Mouse (Mus musculus) megakaryocyte progenitor cell, adult 5-6 weeks (primary cell): ENCODE results near the gene Rsf1. TPM values are rescaled to one million over a fixed set of nuclear protein-coding genes. Genes with fewer than 3 reads are reported as not detected.

Source experiments
- ATAC-seq: replicated peaks from 2 replicates; pipeline ENCODE4 v1.8.0; 2016; ENCODE audit warnings: mild to moderate bottlenecking, moderate TSS enrichment, inconsistent platforms; ENCODE audit not compliant: poor library complexity
- total RNA-seq, 2 experiments: library from RNA; stranded (forward) in 1 of 2; stranded (reverse) in 1 of 2; fragments of 157-497, 149-512 nt in 1 of 2; fragments of 200-1000 nt in 1 of 2; gene quantifications; 2 replicates each; pipeline versions ENCODE4 v1.2.3 to v1.2.4; 2015 to 2017

Gene Rsf1
- total RNA-seq, 2 experiments from 2014 or later = 24.4 to 25.5 TPM

DNA sequence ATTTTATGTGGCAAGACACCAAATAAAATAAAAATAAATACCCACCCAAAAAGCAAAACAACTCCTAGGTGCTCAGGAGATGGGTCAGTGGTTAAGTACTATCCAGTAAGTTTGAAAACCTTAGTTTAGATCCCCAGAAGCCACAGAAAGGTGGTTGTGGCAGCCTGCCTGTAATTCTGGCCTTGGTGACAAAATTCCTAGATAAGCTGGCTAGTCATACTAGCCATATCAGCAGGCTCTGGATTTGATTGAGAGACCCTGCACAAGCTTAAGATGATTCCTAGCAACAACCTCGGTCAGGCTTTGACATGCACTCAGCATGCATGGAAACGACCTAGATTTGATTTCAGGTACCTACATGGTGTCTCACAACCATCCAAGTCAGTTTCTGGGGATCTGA, 49.7 kb downstream of the Rsf1 start:
- ATAC-seq = no peak

DNA sequence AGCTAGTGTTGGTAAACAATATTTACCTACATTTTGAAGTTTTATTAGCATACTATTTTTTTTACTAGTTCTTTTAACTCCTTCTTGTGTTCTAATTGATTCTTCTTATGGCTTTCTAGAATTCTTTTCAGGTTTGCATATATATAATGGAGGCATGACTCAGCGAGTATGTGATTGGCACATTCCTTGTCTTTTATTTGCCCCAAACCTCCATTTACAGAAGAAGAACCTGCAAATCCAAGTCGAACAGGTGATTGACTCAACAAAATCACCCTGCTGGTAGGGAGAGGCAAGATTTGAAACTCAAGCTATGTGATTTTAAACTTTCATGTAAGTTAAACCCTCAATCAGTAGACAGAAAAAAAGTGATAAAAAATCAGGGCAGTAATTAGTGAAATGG, 51.6 kb downstream of the Rsf1 start:
- ATAC-seq = no peak

DNA sequence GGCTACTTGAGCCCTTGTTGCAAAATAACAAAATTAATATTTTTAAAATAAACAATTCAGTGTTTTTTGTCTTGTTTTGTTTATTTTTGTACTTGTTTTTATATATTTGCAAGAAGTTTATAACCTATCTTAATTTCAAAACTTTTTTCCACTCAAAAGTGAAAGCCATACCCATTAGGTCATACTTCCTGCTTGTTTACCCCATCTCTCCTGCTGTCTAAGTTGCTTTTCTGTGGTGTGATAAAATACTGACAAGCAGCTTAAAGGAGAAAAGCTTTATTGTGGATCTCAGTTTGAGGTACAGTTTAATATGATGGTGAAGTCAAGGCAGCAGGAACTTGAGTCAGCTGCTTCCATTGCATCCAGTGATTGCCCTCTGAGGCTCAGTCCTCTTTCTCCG, 53.2 kb downstream of the Rsf1 start:
- ATAC-seq = no peak

DNA sequence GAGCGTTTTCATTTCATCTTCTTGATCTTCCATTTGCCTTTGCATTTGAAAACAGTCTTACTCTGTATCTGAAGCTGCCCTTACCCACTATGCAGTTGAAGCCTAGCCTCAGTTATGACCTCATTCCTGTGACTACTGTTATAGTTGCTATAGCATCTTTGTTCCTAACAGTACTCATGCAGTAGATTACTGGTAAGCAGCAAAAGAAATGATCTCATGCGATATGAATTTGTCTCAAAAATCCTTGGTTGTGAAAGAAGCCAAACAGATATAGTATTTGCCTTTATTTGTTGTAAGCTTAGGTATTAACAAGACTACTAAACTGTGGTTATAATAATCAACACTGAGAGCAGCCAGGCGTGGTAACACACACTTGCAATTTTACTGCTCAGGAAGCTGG, 65.4 kb downstream of the Rsf1 start:
- ATAC-seq = no peak

DNA sequence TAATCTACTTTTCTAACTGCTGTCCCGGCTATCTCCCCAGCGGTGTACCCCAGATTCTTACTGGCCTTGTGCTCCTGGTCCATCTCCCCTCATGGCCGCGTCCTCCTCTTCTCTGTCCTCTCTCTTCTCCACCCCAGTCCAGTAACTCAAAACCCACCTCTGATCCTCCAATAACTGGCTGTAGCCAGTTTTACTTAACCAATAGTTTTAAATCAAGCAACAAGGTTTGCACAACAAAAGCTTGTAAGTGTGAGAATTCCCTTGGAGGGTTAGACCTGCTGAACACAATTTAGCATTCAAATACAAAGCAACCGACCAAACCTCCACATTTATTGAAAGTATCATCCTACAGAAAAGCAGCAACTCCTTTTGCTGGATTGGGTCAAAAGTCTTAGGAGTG, 68.0 kb downstream of the Rsf1 start:
- ATAC-seq = no peak

DNA sequence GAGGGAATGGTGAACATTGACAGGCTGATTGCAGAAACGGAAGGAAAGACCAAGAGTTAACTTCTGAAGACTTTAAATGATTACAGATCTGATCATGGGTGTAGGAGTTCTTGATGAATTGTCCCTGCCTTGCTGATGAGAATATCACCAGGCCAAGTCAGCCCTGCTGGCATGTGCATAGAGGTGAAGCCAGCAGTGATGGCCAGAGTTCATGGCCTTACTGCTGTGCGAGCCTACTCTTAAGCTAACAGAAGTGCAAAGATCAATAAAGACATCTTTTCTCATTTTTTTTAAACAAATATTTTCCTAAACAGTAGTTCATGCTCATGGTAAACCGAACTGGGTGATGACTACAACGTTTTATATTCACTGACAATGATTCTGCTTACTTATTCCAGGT, 71.0 kb downstream of the Rsf1 start:
- ATAC-seq = no peak

DNA sequence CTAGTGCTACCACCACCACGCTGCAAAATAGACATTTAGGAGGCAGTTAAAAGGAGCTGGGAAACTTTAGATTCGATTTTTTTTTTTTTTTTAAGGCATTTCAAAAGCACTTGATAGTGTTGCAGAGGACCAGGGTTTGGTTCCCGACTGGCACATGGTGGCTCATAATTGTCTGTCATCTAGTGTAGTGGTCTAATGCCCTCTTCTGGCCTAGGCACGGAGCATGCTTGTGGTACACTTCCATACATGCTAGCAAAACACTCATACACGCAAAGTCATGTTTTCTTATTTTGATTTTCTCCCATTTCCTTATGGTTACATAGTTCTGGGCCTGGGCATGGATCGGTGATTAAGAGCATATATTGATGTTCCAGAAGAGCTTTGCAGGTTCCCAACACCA, 76.5 kb downstream of the Rsf1 start:
- ATAC-seq = no peak

DNA sequence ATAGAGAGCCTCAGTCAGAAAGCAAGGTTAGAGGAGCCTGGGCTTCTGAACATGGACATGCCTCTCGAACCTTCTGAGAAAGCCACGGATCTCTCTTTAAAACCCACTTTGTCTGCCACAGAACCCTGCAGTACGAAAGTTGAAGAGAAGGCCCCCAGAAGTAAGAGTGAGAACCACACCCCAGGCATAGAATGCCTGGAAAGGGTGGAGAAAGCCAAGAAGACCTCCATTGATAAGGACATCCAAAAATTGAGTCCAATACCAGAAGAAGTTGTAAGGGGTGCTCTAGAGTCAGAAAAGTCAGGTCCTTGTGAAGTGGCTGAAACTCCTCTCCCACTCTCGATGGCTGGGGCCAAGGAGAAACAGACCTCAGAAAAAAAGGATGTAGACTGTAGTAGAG, 81.9 kb downstream of the Rsf1 start:
- no peak for ATAC-seq

DNA sequence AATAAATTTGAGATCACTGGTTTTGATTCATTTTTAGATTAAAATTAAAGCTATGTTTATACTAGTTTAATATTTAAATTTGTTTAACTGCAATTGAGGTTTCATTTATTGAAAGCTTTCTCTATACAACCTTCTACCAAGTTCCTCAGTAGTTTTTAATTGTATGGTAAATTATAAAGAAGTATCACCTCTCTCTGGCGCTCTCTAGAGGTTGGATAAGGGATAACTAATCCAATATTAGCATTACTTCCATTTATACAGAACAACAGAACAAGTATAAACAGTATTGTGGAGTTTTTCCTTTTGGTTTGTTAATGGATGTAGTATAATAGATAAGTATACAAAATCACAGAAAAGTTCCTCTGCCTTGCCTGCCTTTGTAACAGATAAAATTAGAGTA, 99.5 kb downstream of the Rsf1 start:
- ATAC-seq = peak; percentile 76

DNA sequence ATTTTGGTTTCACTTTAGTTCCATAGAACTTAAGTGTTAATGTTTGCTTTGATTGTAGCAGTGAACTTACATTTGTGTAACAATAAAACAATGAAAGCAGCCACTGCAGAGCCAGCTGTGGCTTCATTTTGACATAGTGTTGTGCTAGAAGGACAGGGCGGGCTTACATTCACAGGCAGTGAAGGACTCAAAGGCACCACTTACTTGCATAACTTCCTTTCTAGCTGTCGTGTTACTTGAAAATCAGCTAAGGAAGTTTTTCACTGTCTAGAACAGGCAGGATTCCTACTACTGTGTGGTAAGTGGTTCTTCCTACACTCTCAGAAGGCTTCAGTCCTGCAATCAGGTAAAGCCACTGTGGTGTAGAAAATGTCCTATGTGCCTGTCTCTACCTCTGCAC, 108.1 kb downstream of the Rsf1 start:
- ATAC-seq = peak; percentile 69

DNA sequence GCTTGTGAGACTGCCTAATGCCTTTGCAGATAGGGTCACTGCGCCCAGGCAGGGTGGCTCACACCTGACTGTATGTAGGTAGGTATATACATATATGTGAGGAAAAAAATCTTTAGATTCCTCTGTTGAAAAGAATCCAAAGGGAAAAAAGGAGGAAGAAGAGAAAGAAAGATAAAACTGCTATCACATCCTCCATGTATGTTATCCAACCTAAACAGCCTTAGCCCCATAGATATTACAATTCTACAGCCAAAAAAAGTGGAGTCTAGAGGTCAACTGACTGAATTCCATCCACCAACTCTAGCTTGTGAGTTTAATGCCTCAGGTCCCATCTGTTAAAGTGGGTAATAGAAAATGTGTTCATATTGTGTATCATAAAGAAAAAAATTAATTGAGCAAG, 115.8 kb downstream of the Rsf1 start:
- no peak for ATAC-seq

DNA sequence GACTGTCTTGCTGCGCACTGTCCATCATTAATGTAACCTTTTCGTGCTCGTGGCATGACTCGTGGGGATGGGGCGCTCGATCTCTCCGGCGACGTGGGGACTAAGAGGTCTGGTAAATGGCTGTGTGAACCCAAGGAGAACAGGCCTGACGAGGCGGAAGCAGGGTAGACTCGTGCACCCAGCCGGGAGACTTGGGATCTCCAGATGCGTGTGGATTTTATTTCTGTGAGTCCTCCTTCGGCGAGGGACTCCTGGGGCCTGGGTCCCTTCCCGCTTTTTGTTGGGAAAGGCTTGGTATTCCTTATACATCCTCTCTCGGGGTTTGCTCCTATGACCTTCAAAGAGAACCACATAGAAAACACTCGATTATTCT, 116.4 kb downstream of the Rsf1 start:
- ATAC-seq = peak; percentile 37

DNA sequence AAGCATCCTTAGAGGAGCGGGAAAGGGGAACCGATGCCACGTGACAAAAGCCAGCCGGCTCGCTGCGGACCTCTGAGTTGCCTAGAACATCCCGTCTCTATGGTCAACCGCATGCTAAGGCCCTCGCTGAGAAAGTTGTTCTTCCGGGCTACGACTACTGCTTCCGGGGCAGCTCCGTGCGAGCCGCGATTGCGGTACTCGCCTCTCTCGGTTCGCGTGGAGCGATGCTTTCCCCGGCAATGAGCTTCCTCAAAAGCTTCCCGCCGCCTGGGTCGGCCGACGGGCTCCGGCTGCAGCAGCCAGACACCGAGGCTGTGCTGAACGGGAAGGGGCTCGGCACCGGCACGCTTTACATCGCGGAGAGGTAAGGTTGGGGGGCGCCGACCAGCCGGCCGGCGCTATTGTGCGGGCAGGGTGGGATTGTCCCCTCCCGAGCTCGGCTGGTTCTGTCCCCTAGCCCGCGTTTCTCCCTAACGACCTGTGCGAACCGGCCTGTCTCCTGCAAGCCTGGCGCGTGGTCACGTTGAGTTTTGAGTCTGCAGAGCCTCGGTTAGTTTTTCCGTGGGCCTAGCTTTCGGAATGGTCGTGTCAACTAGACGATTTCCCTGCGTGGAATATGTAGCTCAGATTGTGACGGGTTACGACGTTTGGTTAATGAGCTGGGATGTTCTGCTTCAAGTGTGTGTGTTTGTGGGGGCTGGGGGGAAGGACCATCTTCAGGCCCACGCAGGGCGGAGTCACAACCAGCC, 117.0 kb downstream of the Rsf1 start, which contains the start of gene Clns1a:
Gene Clns1a, plus strand, starts transcription at position 129 of the 749 bp plus-strand sequence.
- ATAC-seq = peak; percentile 98

DNA sequence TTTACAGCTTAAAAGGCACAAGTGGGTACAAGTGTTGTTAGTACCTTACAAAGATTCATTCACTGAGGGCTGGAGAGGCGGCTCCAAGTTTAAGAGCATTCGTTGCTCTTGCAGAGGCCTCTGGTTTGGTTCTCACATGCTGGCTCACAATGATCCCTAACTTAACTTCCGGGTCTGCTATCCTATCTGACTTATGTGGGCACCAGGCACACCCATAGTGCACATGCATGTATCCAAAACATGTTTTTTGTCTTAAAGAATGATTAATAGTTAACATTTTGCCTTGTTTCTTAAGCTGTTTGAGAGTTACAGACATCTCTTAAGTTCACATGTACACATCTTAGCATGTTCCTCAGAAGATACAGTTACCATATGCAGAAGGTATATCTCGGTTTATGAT, 120.5 kb downstream of the Rsf1 start:
- no peak for ATAC-seq

DNA sequence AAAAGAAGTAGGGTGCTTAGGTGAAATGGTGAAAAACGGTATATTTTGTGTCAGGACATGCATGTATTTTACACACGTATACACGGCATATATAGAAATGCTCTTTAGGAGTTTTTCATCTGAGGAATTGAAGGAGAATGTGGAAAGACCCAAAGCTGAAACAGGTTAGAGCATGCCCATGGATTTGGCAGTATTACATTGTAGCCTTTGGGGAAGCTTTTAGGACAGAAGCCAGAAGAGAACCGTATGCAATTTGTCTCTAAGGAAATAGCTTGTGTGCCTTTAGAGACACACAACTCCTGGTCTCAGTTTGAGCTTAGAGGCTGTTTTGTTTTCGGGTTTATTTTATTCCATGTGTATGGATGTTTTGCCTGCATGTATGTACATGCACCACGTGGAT, 121.4 kb downstream of the Rsf1 start:
- no peak for ATAC-seq

DNA sequence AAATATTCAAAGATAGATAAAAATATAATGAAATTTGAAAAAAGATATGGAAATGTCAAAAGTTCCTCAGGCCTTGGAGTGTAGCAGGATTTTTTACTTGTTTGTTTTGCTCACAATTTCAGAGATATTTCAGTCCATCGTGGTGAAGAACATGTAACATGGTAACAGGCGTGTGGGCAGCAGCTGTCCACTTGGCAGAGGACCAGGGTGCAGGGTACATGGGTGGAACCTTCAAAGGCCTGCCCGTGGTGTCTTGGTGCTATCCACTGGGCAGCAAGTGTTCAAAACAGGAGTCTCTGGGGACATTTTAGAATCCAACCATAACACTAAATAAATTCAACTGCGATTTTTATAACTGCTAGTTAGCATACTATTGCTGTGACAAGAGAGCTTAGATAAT, 127.4 kb downstream of the Rsf1 start:
- no peak for ATAC-seq

DNA sequence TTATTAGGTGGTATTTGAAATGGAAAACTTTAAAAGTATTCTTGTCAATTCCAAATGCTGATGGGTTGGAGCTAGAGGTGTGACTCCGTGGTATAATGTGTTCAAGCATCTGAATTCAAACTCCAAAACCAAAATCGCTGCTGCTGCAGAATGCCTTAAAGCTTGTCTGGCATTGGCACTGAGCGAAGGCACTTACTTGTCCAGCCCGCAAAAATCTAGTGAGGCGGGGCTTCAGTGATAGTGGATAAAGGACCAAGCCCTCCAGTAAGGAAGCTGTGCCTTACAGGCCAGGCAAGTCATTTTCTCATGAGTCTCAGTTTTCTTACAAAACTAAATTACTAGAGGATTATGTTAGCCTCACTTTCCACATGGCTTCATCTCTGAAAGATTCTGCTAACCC, 128.1 kb downstream of the Rsf1 start:
- no peak for ATAC-seq

DNA sequence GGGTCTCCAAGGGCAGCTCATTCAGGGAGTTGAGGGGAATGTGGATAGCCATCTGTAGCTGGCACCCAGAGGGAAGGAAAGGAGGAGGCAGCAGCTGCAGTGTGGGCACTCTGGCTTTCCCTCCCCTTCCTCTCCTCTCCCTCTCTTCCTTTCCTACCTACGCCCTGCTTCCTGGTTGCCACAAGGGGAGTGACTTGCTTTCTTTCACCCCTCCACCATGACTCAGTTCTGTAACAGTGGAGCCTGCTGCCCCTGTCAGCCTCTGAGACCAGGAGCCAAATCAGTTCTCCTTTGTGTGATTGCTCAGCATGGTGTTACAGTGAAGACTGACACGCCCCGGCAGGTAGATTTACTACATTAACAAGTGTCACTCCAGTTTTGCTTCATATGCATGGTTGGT, 129.5 kb downstream of the Rsf1 start:
- ATAC-seq = peak; percentile 83

DNA sequence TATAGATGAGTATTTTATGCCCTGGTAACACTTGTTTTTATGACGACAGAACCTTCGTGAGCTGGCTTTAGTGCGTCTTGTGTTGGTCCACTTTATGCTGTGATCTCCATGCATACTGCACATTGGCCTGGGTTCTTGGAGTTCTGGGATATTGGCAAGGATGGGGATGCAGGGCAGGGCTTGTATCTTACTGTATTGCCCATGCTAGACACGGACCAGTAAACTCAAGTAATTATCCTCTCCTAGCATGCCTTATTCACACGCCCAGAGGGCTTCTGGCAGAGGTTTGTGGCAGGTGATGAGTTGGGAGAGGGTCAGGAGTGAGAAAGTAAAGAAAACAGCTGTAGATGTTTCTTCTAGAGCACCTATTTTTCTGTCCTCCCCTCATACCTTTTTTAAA, 135.0 kb downstream of the Rsf1 start:
- ATAC-seq = no peak

DNA sequence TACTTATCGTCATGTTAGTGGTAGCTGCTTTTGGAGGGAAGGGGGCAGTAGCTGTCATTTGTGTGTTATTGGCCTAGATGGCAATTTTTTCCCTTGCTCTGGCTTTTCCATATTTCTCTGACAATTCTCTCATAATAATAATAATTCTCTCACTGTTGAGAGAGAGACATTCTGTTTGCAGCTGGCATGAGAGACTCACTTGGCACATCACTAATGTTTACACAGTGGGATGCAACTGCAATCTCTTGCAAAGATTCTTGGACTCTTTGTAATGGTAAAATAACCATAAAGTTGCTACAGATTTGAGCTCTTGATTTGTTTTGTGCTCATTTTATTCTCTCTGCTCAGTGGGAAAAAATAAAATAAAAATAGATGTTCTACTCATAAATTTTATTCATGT, 137.6 kb downstream of the Rsf1 start:
- no peak for ATAC-seq

DNA sequence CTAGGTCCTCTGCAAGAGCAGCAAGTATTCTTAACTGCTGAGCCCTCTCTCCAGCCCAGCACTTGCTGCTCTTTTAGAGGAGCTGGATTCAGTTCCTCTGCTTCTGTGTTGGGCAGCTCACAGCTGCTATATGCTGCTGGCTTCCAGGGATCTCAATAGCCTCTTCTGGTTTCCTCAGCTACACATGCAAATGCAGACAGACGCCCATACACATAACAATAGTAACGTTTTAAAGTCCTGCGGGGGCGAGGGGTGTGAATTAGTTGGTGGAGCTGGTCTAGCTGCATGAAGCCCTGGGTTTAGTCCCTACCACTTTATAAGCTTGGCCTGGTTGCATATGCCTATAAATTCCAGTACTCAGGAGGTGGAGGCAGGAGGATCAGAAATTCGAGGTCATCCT, 139.4 kb downstream of the Rsf1 start:
- ATAC-seq = no peak

DNA sequence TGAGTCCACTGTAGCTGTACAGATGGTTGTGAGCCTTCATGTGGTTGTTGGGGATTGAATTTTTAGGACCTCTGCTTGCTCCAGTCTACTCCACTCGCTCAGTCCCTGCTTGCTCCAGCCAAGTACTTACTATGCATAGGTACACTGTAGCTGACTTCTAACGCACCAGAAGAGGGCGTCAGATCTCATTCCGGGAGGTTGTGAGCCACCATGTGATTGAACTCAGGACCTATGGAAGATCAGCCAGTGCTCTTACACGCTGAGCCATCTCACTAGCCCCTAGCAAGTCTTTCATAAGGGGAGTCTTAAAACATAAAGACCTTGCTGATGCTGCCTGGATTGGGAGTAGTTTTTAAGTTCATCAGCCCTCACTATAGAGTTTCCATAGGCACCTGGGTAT, 140.4 kb downstream of the Rsf1 start:
- ATAC-seq = no peak

DNA sequence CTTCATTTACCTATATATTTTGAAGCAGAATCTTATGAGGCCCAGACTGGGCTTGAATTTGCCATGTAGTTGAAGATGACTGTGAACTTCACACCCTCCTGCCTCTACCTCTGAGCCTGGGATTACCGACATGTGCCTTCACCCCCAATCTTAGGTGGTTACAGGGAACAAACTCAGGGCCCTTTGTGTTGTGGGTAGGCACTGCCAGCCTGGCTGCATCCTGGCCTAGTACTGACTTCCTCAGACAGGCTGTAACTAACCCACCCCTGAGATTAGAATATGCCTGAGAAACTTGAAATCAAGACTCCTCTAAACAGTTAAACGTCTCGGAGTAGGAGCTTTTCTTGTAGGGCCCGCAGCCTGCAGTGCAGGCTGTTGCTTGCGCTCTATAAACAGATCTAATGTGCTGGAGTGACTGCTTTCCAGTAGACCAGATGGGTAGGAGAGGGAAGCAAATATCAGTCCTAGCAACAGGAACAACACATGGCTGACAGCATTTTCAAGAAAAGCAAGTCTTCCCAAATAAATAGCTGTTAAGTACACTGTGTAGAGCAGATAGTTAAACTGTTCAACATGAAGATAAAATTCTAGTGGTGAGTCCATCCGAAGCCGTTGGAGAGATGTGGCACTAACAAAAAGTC, 142.7 kb downstream of the Rsf1 start:
- ATAC-seq = 0 out of 2 replicates have a peak, but pooled peaks have one; percentile 4
